Mouse (Mus musculus) cerebellum, adult 9-10 months (tissue): ENCODE results near the gene Aspscr1.

ENCODE experiments used
- DNase-seq: peaks from one replicate; pipeline ENCODE4 v3.0.0; 2022

Aspscr1 gene

DNA sequence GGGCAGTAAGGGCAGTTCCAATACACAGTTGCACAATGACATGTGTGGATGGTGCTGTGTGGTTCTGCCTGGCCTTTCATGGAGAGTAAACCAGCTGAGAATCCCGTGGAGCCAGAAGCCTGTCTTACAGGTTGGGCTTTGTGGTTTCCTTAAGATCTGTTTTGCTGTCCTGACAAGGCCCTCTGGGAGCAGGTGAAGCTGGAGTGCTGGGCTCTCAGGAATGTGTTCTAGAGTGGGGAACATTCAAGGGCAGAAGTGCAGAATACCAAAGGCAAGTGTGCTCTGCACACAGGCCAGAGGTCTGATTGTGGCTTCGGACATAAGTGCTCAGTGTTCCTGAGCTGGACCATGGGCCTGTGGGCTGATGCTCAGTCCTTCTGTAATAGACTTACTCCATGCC, 11.9 kb downstream of the Aspscr1 start:
- no peak for DNase-seq

GRCm38 (mm10) chr11:120686650-120687272, 14.0 kb downstream of the Aspscr1 start:
- no peak for DNase-seq

- no peak for DNase-seq
These were observed 16.6 kb downstream of the Aspscr1 start for GRCm38 (mm10) chr11:120689365-120689764.

GRCm38 (mm10) chr11:120692471-120693011, 19.8 kb downstream of the Aspscr1 start:
- no peak for DNase-seq

DNA sequence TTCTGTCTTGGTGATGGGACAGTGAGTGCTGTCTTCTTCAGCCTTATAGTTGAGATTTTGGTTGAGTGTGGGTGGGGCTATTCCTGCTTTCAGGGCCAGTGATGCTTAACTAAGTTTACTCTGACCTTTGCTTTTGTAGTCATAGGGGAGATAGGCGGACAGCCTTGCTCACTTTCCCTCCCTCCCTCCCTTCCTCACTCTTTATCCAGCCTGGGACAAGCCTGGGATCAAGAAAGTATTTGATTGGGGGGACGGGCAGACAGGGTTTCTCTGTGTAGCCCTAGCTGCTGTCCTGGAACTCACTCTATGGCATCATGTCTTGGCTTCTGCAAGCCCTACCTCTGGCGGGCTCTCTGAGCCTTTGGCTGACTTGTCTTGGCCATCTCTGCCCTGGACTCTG, 20.7 kb downstream of the Aspscr1 start:
- no peak for DNase-seq

DNA sequence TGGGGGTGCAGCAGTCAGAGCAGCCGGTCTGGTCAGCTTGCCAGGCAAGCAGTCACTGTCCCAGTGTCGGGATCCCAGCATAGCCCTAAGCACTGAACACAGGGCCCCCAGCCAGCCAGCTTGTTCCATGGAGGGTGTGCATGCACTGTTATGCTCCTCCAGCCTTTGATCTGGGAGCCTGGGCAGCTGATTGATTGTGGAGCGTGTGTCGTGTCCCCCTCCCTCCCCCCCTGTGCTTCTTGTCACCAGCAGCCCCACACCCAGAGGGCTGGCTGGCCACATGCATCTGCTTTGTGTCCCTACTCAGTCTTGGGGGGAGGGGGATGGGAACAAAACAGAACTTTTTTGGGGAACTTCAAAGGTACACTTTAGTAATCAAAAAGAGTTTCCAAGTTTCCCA, 22.4 kb downstream of the Aspscr1 start:
- no peak for DNase-seq

- no peak for DNase-seq
These were observed 22.9 kb downstream of the Aspscr1 start for GRCm38 (mm10) chr11:120695641-120696040.

DNA sequence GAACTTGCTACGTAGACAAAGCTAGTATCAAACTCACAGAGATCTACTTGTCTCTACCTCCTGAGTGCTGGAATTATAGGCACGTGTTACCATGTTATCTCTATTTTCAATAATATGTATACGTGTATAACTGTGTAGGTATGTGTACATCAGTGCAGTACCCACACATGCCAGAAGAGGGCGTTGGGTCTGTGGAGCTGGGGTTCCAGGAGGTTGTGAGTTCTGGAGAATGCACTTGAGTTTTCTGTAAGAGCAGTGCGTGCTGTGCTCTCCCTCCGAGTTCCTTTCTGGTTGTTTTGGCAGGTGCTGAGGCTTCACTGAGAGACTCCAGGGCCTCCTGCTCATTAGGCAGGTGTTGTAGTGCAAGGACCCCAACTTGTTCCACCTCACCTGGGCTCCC, 23.8 kb downstream of the Aspscr1 start:
- DNase-seq, result no peak

- DNase-seq, result no peak
These were observed 25.0 kb downstream of the Aspscr1 start for GRCm38 (mm10) chr11:120697741-120698140.

DNA sequence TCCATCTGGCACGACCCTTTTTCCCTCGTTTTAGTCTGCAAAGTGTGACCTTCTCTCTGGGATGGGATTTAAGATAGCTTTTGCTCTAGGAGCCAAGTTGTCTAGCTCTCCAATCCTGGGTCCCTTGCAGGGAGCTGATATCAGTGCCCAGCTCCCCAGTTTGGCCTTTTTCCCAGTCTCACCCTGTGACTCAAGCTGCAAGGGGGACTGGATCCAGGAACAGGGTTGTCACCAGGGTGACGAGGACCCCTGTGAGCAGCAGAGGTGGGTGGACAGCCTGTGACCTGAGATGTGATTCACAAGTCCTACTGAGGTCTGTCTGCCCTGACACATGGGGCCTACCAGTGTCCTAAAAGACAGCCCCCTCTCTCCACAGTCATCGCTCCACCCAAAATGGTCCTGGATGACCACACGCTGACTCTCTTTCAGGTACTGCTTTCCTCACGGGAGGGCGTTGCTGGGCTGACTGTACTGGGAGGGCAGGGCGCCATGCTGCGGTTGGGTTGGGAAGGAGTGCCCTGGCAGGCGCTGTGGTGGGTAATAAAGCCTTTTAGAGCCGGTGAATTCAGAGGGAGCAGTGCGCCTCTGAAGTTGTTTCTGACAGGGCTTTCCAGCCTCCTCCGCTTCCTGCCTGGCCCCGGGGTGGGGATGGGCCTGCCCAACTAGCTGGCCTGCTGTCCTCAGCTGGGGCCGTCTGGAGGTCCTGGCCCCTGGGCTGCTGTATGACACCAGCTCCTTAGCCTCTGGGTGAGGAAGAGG, 31.1 kb downstream of the Aspscr1 start:
- DNase-seq, result no peak

DNA sequence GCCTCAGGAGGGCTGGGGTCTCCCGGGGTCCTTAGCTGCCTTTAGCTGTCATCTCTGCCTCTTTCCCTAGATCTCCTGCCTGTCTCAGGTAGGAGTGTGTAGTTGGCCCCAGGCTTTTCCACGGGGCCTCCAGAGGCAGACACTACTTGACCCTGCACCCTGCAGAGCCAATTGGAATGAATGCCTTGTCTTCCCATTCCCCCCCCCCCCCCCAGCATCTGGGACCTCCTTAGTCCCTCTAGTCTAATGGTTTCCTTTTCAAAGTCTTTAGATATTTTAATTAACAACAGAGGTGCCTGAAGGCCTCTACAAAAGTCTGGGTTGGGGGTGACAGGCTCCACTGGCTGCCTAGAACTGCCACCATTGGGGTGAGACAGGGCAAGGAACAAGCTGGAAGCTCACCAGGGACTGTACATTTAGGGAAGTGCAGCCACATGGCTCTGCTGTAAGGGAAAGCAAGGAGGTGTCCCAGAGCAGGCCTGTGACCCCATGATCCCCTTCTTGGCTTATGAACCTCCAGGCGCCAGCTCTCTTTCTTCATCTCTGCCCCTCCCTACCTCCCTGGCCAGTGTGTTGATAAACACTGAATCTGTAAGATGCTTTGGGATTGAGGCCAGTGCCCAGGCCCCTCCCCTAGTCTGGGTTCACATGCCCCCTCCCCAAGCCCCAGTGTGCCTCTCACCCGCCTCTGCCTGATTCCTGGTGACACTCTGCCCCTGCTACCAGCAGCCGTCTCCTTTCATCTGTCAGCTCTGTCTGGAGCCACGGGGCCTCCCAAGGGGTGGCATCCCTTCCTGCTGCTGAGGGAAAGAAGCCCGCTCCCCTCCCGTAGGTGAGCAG, 31.9 kb downstream of the Aspscr1 start:
- no peak for DNase-seq

DNA sequence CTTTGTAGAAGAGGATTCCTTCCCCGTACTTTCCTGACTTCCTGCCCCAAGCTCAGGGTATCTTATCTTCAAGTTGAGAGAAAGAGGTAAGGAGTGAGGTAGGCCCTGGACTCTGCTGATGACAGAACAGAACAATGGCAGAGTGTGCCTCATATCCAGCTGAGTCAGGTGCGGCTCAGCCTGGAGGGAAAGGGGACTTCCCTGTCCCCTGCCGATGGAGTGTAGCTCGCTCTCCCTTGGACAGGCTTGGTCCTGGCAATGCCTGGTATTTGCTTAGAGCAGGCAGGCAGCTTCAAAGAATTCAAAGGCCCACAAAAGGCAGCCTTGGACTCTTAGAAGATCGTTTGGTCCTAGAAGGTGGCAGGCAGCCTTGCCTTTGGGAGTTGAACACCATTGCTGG, 33.3 kb downstream of the Aspscr1 start:
- no peak for DNase-seq

GRCm38 (mm10) chr11:120707225-120707624, 34.5 kb downstream of the Aspscr1 start:
- no peak for DNase-seq

DNA sequence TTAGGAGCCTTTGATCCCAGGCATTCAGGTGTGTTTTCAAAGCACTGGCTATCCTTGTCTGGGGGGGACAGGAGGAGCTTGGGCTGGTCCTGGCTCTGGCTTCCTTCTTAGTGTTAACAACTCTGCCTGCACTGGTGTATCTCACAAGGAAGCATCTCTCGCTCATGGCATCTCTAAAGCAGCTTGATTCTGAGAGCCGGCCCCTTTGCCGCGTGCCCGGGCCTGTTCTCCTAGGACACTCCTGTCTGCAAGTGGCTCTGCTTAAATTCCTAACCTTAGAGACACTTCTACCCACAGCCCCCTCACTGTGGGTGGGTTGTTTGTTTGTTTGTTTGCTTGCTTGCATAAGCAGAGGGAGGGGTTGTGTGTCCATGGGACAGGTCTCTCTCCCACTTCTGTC, 35.2 kb downstream of the Aspscr1 start:
- no peak for DNase-seq

GRCm38 (mm10) chr11:120709551-120709950, 36.8 kb downstream of the Aspscr1 start:
- no peak for DNase-seq

DNA sequence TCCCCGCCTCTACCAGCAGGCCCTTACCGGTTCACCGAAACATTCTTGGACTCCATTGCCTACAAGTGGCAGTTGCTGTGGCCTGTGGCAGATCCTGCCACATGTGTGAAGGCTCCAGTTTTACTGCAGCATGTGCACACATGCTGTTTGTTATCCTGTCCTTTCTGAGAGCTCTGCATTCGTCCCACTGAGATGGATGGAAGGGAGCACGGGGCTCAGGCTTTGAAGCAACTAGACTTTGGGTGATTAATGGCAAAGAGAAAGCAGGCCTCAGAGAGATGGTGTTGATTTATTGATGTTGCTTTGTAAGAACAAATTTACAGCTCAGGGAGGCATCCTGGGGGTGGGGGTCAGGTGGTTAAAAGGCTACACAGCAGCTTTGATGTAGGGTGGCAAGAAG, 37.9 kb downstream of the Aspscr1 start:
- no peak for DNase-seq

DNA sequence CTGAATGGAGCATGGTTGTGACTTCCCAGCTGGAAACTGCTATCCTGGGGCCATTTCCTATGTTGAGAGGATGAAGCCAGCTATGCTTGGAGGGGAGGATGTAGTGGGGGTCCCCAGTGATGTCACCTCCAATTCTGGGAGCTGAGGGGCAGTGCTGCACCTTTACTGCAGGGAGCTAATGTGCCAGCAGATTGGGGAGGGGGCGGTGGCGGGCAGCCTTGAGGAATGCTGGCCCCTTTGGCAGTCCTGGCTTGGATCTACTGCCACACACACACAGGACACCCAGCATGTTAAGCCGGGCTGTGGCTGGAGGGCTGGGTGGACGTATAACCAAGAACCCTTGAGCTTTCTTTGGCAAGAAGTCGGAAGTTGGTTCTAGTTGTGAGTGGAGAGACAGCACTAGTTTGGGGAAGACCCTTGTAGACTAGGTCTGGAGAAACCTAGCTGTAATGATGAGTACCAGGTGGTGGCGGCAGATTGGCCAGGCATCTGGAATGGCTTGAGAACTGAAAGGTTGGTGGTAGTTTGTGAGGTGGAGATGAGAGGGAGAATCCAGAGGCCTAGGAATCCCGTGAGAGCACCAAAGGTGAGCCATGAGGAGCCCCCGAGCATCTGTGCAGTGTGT, 39.3 kb downstream of the Aspscr1 start:
- no peak for DNase-seq

DNA sequence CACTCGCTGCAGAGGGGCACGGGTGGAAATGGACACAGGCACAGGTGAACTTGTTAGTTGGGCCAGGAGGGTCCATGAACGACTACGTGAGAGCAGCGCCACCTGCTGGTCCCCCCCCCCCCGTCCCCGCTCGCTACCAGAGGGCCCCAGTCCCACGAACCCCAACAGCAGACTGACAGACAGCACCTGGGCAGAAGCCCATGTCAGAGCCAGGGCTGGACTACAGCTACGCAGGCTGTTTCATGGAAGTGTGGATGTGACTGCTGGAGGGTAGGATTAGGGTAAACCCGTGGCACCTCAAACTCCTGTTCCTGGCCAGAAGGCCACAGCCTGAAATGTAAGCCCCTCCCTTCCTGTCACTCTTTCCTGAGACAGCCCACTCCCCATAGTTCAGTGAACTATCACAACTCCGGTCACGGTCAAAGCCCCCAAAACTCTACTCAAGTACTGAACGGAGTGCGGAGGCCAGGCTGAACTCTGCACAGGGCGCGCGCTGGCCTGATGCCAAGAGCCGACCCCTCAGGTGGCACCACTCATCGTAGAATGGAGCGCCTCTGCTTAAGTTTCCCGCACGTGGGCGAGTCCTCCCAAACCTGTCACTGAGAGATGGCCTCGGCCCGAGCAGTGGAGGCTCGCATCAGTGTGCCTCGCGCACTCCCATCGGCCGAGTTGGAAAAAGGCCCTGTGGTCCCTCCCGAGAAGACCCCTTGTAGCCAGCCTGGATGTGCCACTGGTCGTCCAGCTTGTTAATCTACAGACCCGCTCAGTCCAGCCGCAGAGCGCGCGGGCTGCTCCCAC, 40.2 kb downstream of the Aspscr1 start:
- peak; percentile 73 for DNase-seq

DNA sequence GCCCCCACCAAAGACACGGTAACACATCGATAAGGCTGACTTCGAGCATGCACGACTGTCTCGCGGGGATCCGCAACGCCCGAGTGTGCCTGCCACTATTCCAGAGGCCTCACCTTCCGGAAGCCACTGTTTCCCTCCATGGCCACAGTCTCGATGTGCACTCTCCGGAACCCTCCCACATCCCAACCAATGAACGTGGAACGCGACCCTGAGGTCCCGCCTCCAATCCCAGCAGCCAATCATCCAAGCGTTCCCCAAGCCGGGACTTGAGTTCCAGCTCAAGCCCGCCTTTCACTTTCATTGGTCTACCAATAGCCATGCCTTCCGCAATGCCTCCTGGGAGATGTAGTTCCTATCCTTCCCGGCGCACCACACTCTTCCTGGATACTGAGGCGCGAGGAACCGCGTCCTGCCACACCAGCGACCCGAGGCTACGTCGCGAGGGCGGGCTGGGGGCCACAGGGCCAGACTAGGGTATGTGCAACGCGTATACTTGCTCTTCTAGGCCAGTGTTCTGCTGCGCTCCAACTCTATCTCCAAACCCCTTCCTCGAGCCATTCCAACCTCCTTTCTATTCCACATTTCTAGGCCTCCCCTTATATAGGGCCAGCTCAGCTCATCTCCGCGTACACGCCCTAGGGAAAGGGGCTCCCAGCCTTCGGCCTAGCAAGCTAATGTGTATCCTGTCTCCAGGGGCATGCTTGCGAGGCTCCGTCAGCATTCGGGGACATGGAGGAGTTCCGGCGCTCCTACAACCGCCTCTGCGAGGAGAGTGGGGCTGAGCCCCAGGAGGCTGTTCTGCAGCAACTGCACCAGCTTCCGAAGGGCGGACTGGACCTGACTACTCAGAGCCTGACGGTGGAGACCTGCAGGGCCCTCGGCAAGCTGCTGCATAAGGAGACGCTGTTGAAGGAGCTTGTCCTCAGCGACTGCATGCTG, 41.1 kb downstream of the Aspscr1 start, which contains the start of the genes Cenpx and Lrrc45:
Cenpx (minus strand) TSS at position 159 of the 939 bp plus-strand sequence.
Lrrc45 (plus strand) TSS at position 346 of the 939 bp plus-strand sequence.
- peak; percentile 98 for DNase-seq

DNA sequence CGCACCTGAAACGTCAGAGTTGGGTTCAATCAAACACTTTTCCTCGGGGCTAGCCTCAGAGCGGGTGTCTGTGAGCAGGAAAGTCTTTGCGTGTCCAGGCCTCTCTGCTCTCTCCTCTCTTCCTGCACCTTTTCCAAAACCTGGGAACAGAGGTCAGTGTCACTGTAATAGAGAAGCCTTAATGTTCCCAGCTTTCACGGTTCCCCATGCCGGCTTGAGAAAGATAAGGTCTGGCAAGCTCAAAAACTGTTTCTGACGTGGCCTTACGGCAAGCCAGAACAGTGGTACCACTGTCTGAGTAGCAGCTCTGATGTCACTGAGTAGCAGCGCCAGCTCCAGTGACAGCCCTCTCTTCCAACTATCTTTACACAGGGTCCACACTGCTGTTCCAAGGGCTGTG, 41.8 kb downstream of the Aspscr1 start:
- DNase-seq, result no peak

DNA sequence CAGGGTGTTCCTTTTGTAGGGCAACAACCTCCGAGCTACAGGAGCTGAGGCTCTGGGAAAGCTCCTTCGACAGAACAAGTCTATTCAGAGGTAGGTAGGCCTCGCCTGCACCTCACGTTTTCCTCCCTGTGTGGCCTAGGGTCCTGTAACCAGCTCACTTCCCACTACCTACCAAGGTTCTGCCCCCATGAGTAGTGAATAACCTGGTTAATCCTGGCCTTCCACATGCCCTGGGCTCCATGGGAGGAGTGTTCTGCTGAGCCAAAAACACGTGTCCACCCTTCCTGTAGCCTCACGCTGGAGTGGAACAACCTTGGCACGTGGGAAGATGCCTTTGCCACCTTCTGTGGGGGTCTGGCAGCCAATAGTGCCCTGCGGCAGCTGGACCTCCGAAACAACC, 42.4 kb downstream of the Aspscr1 start:
- DNase-seq, result no peak
